Mouse (Mus musculus): ENCODE results near the gene Aebp2. TPM values are rescaled to one million over a fixed set of nuclear protein-coding genes. Genes with fewer than 3 reads are reported as not detected.

Gene Aebp2
- 41.8 TPM for polyA plus RNA-seq (2014; fragmentation: Illumina TruSeq; extraction: RNeasy Lipid Tissue Mini Kit (QIAGEN cat#74804); ENCODE audit: low read depth, low replicate concordance)

GRCm38 (mm10) chr6:140622391-140623225 lies at the start of gene Aebp2:
Gene Aebp2 (plus strand): TSS chr6:140622663.

Other genes with a start within 250 kb of the Aebp2 start
- gene Plekha5, start 198.6 kb upstream of the Aebp2 start, polyA plus RNA-seq (2014; fragmentation: Illumina TruSeq; extraction: RNeasy Lipid Tissue Mini Kit (QIAGEN cat#74804); ENCODE audit: low read depth, low replicate concordance): 88.7 TPM
- gene Gm11077, start 106.6 kb downstream of the Aebp2 start, polyA plus RNA-seq (2014; fragmentation: Illumina TruSeq; extraction: RNeasy Lipid Tissue Mini Kit (QIAGEN cat#74804); ENCODE audit: low read depth, low replicate concordance): not detected

Data from testis, adult 10 weeks (tissue).